Mouse (Mus musculus): ENCODE data around the gene Zfhx3. TPM values are rescaled to one million over a fixed set of nuclear protein-coding genes. Genes with fewer than 3 reads are reported as not detected.
A peak's percentile ranks its signal among the peaks of the same experiment; 100 is the strongest.

The Zfhx3 gene
- polyA plus RNA-seq, 1 experiment from 2014 or later = 7.4 TPM

GRCm38 (mm10) chr8:108788156-108788761 lies 845.8 kb downstream of the Zfhx3 start:
- ATAC-seq (ENCODE audit: insufficient number of reproducible peaks, low FRiP score) = no peak
- H3K4me3 ChIP-seq = no peak overlapping the region
- H3K9ac ChIP-seq = no peak overlapping the region
- H3K27me3 ChIP-seq (replicated peaks) = no peaks in the 10 kb centered on the region
- H3K4me2 ChIP-seq = no peak overlapping the region
- no peak overlapping the region for H3K27ac ChIP-seq (ENCODE audit: poor library complexity, severe bottlenecking)
- peaks cover 11% of the 10 kb centered on the region for H3K9me3 ChIP-seq (replicated peaks)
- peaks cover 13% of the 10 kb centered on the region for H3K4me1 ChIP-seq (replicated peaks)
- 45% methylated on average over 6 of the region's 6 CpGs for WGBS
- peaks cover 18% of the 10 kb centered on the region for H3K36me3 ChIP-seq

GRCm38 (mm10) chr8:108788762-108789157 lies 846.3 kb downstream of the Zfhx3 start:
- Histone ChIP-seq H3K4me2 (no peak overlapping the region), H3K36me3 (peaks cover 23% of the 10 kb centered on the region), H3K27ac (ENCODE audit: poor library complexity, severe bottlenecking) (no peak overlapping the region), H3K9me3 (replicated peaks) (peaks cover 11% of the 10 kb centered on the region), H3K4me3 (no peak overlapping the region), H3K4me1 (replicated peaks) (peaks cover 11% of the 10 kb centered on the region; the same call in 1 of the 2 replicates), H3K9ac (no peak overlapping the region), H3K27me3 (replicated peaks) (no peaks in the 10 kb centered on the region)
- 74% methylated on average over 10 of the region's 10 CpGs for WGBS
- ATAC-seq (ENCODE audit: insufficient number of reproducible peaks, low FRiP score) = no peak

- H3K27ac ChIP-seq (ENCODE audit: poor library complexity, severe bottlenecking) = no peak overlapping the region
- no peak overlapping the region for H3K4me2 ChIP-seq
- H3K4me1 ChIP-seq (replicated peaks) = peaks cover 11% of the 10 kb centered on the region; the same call in 1 of the 2 replicates
- WGBS = 63% methylated on average over 14 of the region's 14 CpGs
- H3K9ac ChIP-seq = no peak overlapping the region
- H3K9me3 ChIP-seq (replicated peaks) = peaks cover 21% of the 10 kb centered on the region
- ATAC-seq (ENCODE audit: insufficient number of reproducible peaks, low FRiP score) = no peak
- H3K27me3 ChIP-seq (replicated peaks) = no peaks in the 10 kb centered on the region
- no peak overlapping the region for H3K4me3 ChIP-seq
- H3K36me3 ChIP-seq = peaks cover 40% of the 10 kb centered on the region
These were observed 848.3 kb downstream of the Zfhx3 start for GRCm38 (mm10) chr8:108790559-108791293.

GRCm38 (mm10) chr8:108796076-108796475 lies 853.6 kb downstream of the Zfhx3 start:
- Histone ChIP-seq H3K9me3 (replicated peaks) (peaks cover 22% of the 10 kb centered on the region), H3K27ac (ENCODE audit: poor library complexity, severe bottlenecking) (no peak overlapping the region), H3K9ac (no peak overlapping the region), H3K27me3 (replicated peaks) (no peaks in the 10 kb centered on the region), H3K4me1 (replicated peaks) (peaks cover 15% of the 10 kb centered on the region), H3K36me3 (peaks cover 54% of the 10 kb centered on the region), H3K4me3 (no peak overlapping the region), H3K4me2 (no peak overlapping the region)
- no peak for ATAC-seq (ENCODE audit: insufficient number of reproducible peaks, low FRiP score)
- WGBS = 86% methylated on average over 3 of the region's 3 CpGs

DNA sequence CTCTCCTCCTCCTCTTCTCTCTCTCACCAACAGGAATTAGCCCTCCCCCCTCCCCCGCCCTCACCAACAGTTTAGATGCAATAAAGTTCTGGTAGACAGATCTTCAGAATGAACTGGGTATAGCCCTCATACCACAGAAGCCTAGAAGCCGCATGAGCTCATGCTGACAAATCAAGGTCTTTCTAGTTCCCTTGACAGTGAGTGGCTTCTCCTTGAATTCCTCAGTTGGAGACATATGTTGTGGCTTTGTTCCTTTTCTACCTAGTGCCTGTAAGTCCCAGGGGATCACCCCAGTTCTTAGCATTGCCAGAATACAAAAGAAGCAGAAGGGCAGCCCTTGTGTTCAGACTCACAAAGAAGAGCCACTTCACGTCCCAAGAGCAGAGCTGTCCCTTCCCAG lies 854.4 kb downstream of the Zfhx3 start:
- Histone ChIP-seq H3K9ac (no peak overlapping the region), H3K4me3 (no peak overlapping the region), H3K27ac (ENCODE audit: poor library complexity, severe bottlenecking) (no peak overlapping the region), H3K27me3 (replicated peaks) (no peaks in the 10 kb centered on the region), H3K4me1 (replicated peaks) (peaks cover 15% of the 10 kb centered on the region), H3K36me3 (peaks cover 53% of the 10 kb centered on the region), H3K4me2 (no peak overlapping the region), H3K9me3 (replicated peaks) (peaks cover 22% of the 10 kb centered on the region)
- no peak for ATAC-seq (ENCODE audit: insufficient number of reproducible peaks, low FRiP score)
- WGBS = 74% methylated on average over 3 of the region's 3 CpGs

DNA sequence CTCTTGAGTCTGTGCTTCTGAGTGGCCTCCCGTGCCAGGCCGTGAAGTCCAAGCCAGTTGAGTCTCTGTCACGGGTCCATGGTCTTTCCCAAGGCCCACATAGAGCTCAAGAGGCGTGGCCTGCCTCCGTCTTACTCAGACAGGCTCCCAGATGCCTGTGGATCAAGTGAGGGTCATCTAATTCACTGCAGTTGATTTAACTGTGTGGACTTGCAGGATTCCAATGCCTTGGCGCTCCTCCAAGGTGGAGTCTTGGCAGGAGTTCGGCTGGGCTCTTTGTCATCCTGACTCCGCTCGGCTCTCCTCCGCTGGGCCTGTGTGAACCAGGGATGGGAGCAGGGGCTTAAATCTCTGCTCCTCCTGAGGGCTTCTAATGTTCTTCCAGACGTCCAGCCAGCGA lies 855.6 kb downstream of the Zfhx3 start:
- H3K27me3 ChIP-seq (replicated peaks) = no peaks in the 10 kb centered on the region
- peaks cover 15% of the 10 kb centered on the region for H3K4me1 ChIP-seq (replicated peaks)
- no peak overlapping the region for H3K9ac ChIP-seq
- no peak overlapping the region for H3K4me3 ChIP-seq
- peak; percentile 57; the same call in 1 of the 2 replicates for ATAC-seq (ENCODE audit: insufficient number of reproducible peaks, low FRiP score)
- H3K9me3 ChIP-seq (replicated peaks) = peaks cover 12% of the 10 kb centered on the region
- H3K36me3 ChIP-seq = peaks cover 42% of the 10 kb centered on the region
- H3K4me2 ChIP-seq = no peak overlapping the region
- H3K27ac ChIP-seq (ENCODE audit: poor library complexity, severe bottlenecking) = peak overlapping the region; percentile 22; the same call in 1 of the 2 replicates
- 57% methylated on average over 12 of the region's 12 CpGs for WGBS

- Histone ChIP-seq H3K4me2 (no peak overlapping the region), H3K9me3 (replicated peaks) (peaks cover 8% of the 10 kb centered on the region), H3K9ac (no peak overlapping the region), H3K27ac (ENCODE audit: poor library complexity, severe bottlenecking) (no peak overlapping the region), H3K27me3 (replicated peaks) (no peaks in the 10 kb centered on the region), H3K4me3 (no peak overlapping the region), H3K4me1 (replicated peaks) (peaks cover 15% of the 10 kb centered on the region), H3K36me3 (peaks cover 30% of the 10 kb centered on the region)
- no peak for ATAC-seq (ENCODE audit: insufficient number of reproducible peaks, low FRiP score)
- WGBS = 83% methylated on average over 6 of the region's 6 CpGs
These were observed 856.8 kb downstream of the Zfhx3 start for GRCm38 (mm10) chr8:108799250-108799649.

DNA sequence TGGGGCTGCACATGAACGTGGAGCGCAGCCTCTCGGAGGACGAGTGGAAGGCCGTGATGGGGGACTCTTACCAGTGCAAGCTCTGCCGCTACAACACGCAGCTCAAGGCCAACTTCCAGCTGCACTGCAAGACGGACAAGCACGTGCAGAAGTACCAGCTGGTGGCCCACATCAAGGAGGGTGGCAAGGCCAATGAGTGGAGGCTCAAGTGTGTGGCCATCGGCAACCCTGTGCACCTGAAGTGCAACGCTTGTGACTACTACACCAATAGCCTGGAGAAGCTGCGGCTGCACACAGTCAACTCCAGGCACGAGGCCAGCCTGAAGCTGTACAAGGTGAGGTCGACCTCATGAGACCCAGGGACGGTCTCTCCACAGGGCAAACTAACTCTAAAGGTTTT lies 857.9 kb downstream of the Zfhx3 start:
- Histone ChIP-seq H3K9me3 (replicated peaks) (peaks cover 3% of the 10 kb centered on the region; the same call in 1 of the 2 replicates), H3K27me3 (replicated peaks) (no peaks in the 10 kb centered on the region), H3K4me3 (no peak overlapping the region), H3K27ac (ENCODE audit: poor library complexity, severe bottlenecking) (no peak overlapping the region), H3K36me3 (peaks cover 22% of the 10 kb centered on the region), H3K4me2 (no peak overlapping the region), H3K9ac (no peak overlapping the region), H3K4me1 (replicated peaks) (peaks cover 22% of the 10 kb centered on the region)
- 91% methylated on average over 15 of the region's 15 CpGs for WGBS
- no peak for ATAC-seq (ENCODE audit: insufficient number of reproducible peaks, low FRiP score)

GRCm38 (mm10) chr8:108803017-108803416 lies 860.6 kb downstream of the Zfhx3 start:
- Histone ChIP-seq H3K27me3 (replicated peaks) (no peaks in the 10 kb centered on the region), H3K4me3 (no peak overlapping the region), H3K4me2 (no peak overlapping the region), H3K9ac (no peak overlapping the region), H3K9me3 (replicated peaks) (no peaks in the 10 kb centered on the region), H3K4me1 (replicated peaks) (peaks cover 11% of the 10 kb centered on the region), H3K27ac (ENCODE audit: poor library complexity, severe bottlenecking) (no peak overlapping the region), H3K36me3 (peaks cover 14% of the 10 kb centered on the region)
- no peak for ATAC-seq (ENCODE audit: insufficient number of reproducible peaks, low FRiP score)
- WGBS = 78% methylated on average over 6 of the region's 6 CpGs

DNA sequence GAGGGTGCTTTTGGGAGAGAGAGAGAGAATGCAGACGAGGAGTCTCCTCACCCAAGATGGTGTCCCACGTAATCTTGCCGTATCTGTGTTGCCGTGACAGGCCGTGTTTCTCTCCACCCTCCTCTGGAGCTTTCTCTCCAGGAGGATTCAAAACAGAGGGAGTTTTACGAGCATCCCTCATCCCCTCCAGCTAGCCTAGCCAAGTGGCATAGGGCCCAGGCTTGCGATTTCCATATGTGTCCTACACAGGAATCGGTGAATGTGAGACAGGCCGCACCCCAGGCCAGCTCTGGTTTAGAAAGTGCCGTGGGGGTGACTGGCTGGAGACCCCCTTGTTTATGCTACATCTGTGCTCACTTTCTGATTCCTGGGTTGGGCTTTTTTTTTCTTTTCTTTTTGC lies 869.2 kb downstream of the Zfhx3 start:
- ATAC-seq (ENCODE audit: insufficient number of reproducible peaks, low FRiP score) = no peak

DNA sequence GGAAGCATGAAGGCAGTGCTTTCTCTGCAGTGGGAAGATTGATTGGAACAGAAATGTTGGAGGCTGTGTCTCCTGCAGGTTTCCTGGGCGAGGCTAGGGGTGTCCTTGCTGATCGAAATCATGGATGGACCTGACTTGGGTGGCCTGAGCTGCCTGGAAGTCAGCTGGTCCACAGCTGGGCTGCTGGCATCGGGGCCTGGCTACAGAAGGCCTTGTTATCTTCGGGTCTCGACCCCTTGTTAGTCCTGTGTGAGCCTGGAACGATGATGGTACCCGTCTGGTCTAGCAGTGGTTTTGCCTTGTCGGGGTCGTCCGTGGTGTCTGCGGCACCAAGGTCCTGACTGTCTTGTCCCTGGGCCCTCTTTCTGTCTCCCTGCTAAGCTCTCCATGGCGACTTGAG lies 870.9 kb downstream of the Zfhx3 start:
- no peak for ATAC-seq (ENCODE audit: insufficient number of reproducible peaks, low FRiP score)

More for the DNA sequence above, 869.2 kb downstream of the Zfhx3 start:
- 79% methylated on average over 10 of the region's 10 CpGs for WGBS
- Histone ChIP-seq H3K36me3 (no peaks in the 10 kb centered on the region; the same call in 1 of the 2 replicates), H3K27ac (ENCODE audit: poor library complexity, severe bottlenecking) (no peak overlapping the region), H3K4me2 (no peak overlapping the region), H3K9me3 (replicated peaks) (no peaks in the 10 kb centered on the region), H3K4me3 (no peak overlapping the region), H3K9ac (no peak overlapping the region), H3K27me3 (replicated peaks) (no peaks in the 10 kb centered on the region), H3K4me1 (replicated peaks) (peaks cover 19% of the 10 kb centered on the region; the same call in 1 of the 2 replicates)

More for the DNA sequence above, 870.9 kb downstream of the Zfhx3 start:
- H3K4me3 ChIP-seq = no peak overlapping the region
- 57% methylated on average over 12 of the region's 12 CpGs for WGBS
- H3K4me2 ChIP-seq = no peak overlapping the region
- peaks cover 19% of the 10 kb centered on the region; the same call in 1 of the 2 replicates for H3K4me1 ChIP-seq (replicated peaks)
- no peaks in the 10 kb centered on the region for H3K27me3 ChIP-seq (replicated peaks)
- no peaks in the 10 kb centered on the region; the same call in 1 of the 2 replicates for H3K36me3 ChIP-seq
- H3K27ac ChIP-seq (ENCODE audit: poor library complexity, severe bottlenecking) = no peak overlapping the region
- no peaks in the 10 kb centered on the region for H3K9me3 ChIP-seq (replicated peaks)
- no peak overlapping the region for H3K9ac ChIP-seq

All from heart, embryonic 12.5 days (tissue).